Mouse (Mus musculus) liver, adult 10 weeks (tissue): ENCODE results near the gene Slc16a4. TPM values are rescaled to one million over a fixed set of nuclear protein-coding genes. Genes with fewer than 3 reads are reported as not detected.

Experiments
- polyA plus RNA-seq: library from polyadenylated mRNA; stranded (reverse); fragments of 350-450 nt; fragmentation: Illumina TruSeq; extraction: RNeasy Lipid Tissue Mini Kit (QIAGEN cat#74804); gene quantifications from one replicate; pipeline ENCODE4 v1.2.3, GENCODE M21; 2014; ENCODE audit warnings: low read depth, low replicate concordance

Slc16a4 gene
- polyA plus RNA-seq: 0.29 TPM

GRCm38 (mm10) chr3:107290764-107291381 lies at the start of gene Slc16a4:
Slc16a4 (plus strand) TSS chr3:107291230.

GRCm38 (mm10) chr3:107278479-107279269 lies 12.4 kb upstream of the Slc16a4 start, which contains the start of gene Lamtor5:
Lamtor5 (plus strand) TSS chr3:107278858.

GRCm38 (mm10) chr3:107333381-107334201 lies 42.6 kb downstream of the Slc16a4 start, which contains the start of gene Rbm15:
Rbm15 (minus strand) TSS chr3:107333673.

Other genes with a start within 250 kb of the Slc16a4 start
- gene Kcna2, start 190.1 kb upstream of the Slc16a4 start, polyA plus RNA-seq: 0.90 TPM
- not detected for gene Kcna10, start 108.2 kb upstream of the Slc16a4 start, polyA plus RNA-seq
- gene Cym, start 69.5 kb upstream of the Slc16a4 start, polyA plus RNA-seq: not detected
- not detected for gene A630076J17Rik, start 60.6 kb upstream of the Slc16a4 start, polyA plus RNA-seq
- gene Prok1, start 51.5 kb upstream of the Slc16a4 start, polyA plus RNA-seq: 1.4 TPM
- 68.6 TPM for gene Lamtor5, start 12.4 kb upstream of the Slc16a4 start, polyA plus RNA-seq
- 7.9 TPM for gene Rbm15, start 42.4 kb downstream of the Slc16a4 start, polyA plus RNA-seq
- gene Kcnc4, start 168.3 kb downstream of the Slc16a4 start, polyA plus RNA-seq: not detected
- not detected for gene Slc6a17, start 226.8 kb downstream of the Slc16a4 start, polyA plus RNA-seq